Mouse (Mus musculus) lung, embryonic 16.5 days (tissue): ENCODE data around the gene Pip4k2b. TPM values are rescaled to one million over a fixed set of nuclear protein-coding genes. Genes with fewer than 3 reads are reported as not detected.

Source experiments
- ATAC-seq: fragments of 200-750 bp; cut with Nextera tagmentation; 2 replicates; pipeline ENCODE4 v1.8.0; 2017; ENCODE audit warnings: low read depth, mild to moderate bottlenecking, moderate library complexity
- H3K27ac ChIP-seq: fragments of 300-500 bp; sonication (generic); 2 replicates; pipeline ENCODE4 v1.5.1; 2014; ENCODE audit warnings: mild to moderate bottlenecking, control low read depth, low read length
- H3K27me3 ChIP-seq: fragments of 300-500 bp; sonication (generic); 2 replicates; pipeline ENCODE4 v1.6.1; 2014; ENCODE audit warnings: low read depth, low read length, mixed read lengths; ENCODE audit not compliant: control insufficient read depth, insufficient read depth
- H3K36me3 ChIP-seq: fragments of 300-500 bp; sonication (generic); 2 replicates; pipeline ENCODE4 v1.6.1; 2014; ENCODE audit warnings: low read length; ENCODE audit not compliant: control insufficient read depth, insufficient read depth
- H3K4me1 ChIP-seq: fragments of 300-500 bp; sonication (generic); replicated peaks from 2 replicates; pipeline ENCODE4 v1.6.1; 2014; ENCODE audit warnings: low read length, mixed read lengths; ENCODE audit not compliant: control insufficient read depth, insufficient read depth
- H3K4me2 ChIP-seq: fragments of 300-500 bp; sonication (generic); 2 replicates; pipeline ENCODE4 v1.6.1; 2014; ENCODE audit warnings: low read depth, low read length, control low read depth
- H3K4me3 ChIP-seq: fragments of 300-500 bp; sonication (generic); 2 replicates; pipeline ENCODE4 v1.5.1; 2014; ENCODE audit warnings: mild to moderate bottlenecking, low read length, control low read depth
- H3K9ac ChIP-seq: fragments of 300-500 bp; sonication (generic); 2 replicates; pipeline ENCODE4 v1.6.1; 2014; ENCODE audit warnings: low read length, control low read depth
- H3K9me3 ChIP-seq: fragments of 300-500 bp; sonication (generic); 2 replicates; pipeline ENCODE4 v1.6.1; 2016; ENCODE audit warnings: low read length; ENCODE audit not compliant: control insufficient read depth
- WGBS: fragments of 180-500 bp; shearing (Covaris S2); extraction: QIAGEN DNeasy Blood & Tissue Kit; methylation state at CpG from one replicate; pipeline ENCODE4 v1.1.7; 2014; 5-methylcytosine and 5-hydroxymethylcytosine counted together
- polyA plus RNA-seq: library from polyadenylated mRNA; unstranded; fragments of >200 nt; fragmentation: Nextera tagmentation; extraction: Ambion mirVana; gene quantifications from 2 replicates; pipeline ENCODE4 v1.2.1, GENCODE M21; 2015

The Pip4k2b gene
- polyA plus RNA-seq, 1 experiment from 2014 or later: 1.3 TPM

GRCm38 (mm10) chr11:97696669-97697068 lies 47.8 kb downstream of the Pip4k2b start:
- ATAC-seq: no peak
- no peak overlapping the region for H3K27ac ChIP-seq
- H3K27me3 ChIP-seq: no peaks in the 10 kb centered on the region
- 67% methylated on average over 8 of the region's 8 CpGs for WGBS
- H3K4me2 ChIP-seq: no peak overlapping the region
- H3K4me3 ChIP-seq: no peak overlapping the region
- H3K9me3 ChIP-seq: no peaks in the 10 kb centered on the region
- peaks cover 11% of the 10 kb centered on the region for H3K36me3 ChIP-seq
- H3K4me1 ChIP-seq: peaks cover 57% of the 10 kb centered on the region
- H3K9ac ChIP-seq: no peak overlapping the region

GRCm38 (mm10) chr11:97695712-97696401 lies 48.6 kb downstream of the Pip4k2b start:
- peak overlapping the region; percentile 45 for H3K4me2 ChIP-seq
- no peak for ATAC-seq
- no peaks in the 10 kb centered on the region for H3K27me3 ChIP-seq
- H3K9me3 ChIP-seq: no peaks in the 10 kb centered on the region
- peak overlapping the region; percentile 90 for H3K27ac ChIP-seq
- 0 out of 2 replicates have a peak overlapping the region, but pooled peaks have one; percentile 3 for H3K4me3 ChIP-seq
- WGBS: 42% methylated on average over 9 of the region's 9 CpGs
- H3K36me3 ChIP-seq: peaks cover 19% of the 10 kb centered on the region
- peaks cover 49% of the 10 kb centered on the region for H3K4me1 ChIP-seq
- no peak overlapping the region for H3K9ac ChIP-seq

GRCm38 (mm10) chr11:97694921-97695711 lies 49.4 kb downstream of the Pip4k2b start:
- H3K9me3 ChIP-seq: no peaks in the 10 kb centered on the region
- H3K4me2 ChIP-seq: peak overlapping the region; percentile 45
- peaks cover 47% of the 10 kb centered on the region for H3K4me1 ChIP-seq
- H3K36me3 ChIP-seq: peaks cover 25% of the 10 kb centered on the region
- peak overlapping the region; percentile 15; the same call in 1 of the 2 replicates for H3K4me3 ChIP-seq
- 0 out of 2 replicates have a peak overlapping the region, but pooled peaks have one; percentile 9 for H3K9ac ChIP-seq
- no peaks in the 10 kb centered on the region for H3K27me3 ChIP-seq
- peak; percentile 69 for ATAC-seq
- 40% methylated on average over 17 of the region's 17 CpGs for WGBS
- peak overlapping the region; percentile 90 for H3K27ac ChIP-seq

GRCm38 (mm10) chr11:97694435-97694834 lies 50.1 kb downstream of the Pip4k2b start:
- H3K27me3 ChIP-seq: no peaks in the 10 kb centered on the region
- peak overlapping the region; percentile 45 for H3K4me2 ChIP-seq
- no peak overlapping the region for H3K4me3 ChIP-seq
- WGBS: 74% methylated on average over 4 of the region's 4 CpGs
- H3K36me3 ChIP-seq: peaks cover 25% of the 10 kb centered on the region
- H3K9me3 ChIP-seq: no peaks in the 10 kb centered on the region
- H3K27ac ChIP-seq: peak overlapping the region; percentile 90
- no peak overlapping the region for H3K9ac ChIP-seq
- no peak for ATAC-seq
- peaks cover 47% of the 10 kb centered on the region for H3K4me1 ChIP-seq

GRCm38 (mm10) chr11:97689861-97690260 lies 54.6 kb downstream of the Pip4k2b start:
- no peak overlapping the region for H3K4me2 ChIP-seq
- H3K27me3 ChIP-seq: no peaks in the 10 kb centered on the region
- H3K4me3 ChIP-seq: no peak overlapping the region
- peaks cover 32% of the 10 kb centered on the region for H3K36me3 ChIP-seq
- no peak overlapping the region for H3K9ac ChIP-seq
- ATAC-seq: no peak
- WGBS: 27% methylated on average over 10 of the region's 10 CpGs
- H3K27ac ChIP-seq: no peak overlapping the region
- H3K4me1 ChIP-seq: peaks cover 33% of the 10 kb centered on the region
- H3K9me3 ChIP-seq: no peaks in the 10 kb centered on the region

- Histone ChIP-seq H3K27me3 (no peaks in the 10 kb centered on the region), H3K9me3 (no peaks in the 10 kb centered on the region), H3K27ac (no peak overlapping the region), H3K36me3 (peaks cover 25% of the 10 kb centered on the region), H3K4me3 (no peak overlapping the region; the same call in 1 of the 2 replicates), H3K4me2 (no peak overlapping the region), H3K9ac (peak overlapping the region; percentile 63), H3K4me1 (peaks cover 34% of the 10 kb centered on the region)
- no peak for ATAC-seq
- WGBS: 82% methylated on average over 3 of the region's 3 CpGs
Measured at GRCm38 (mm10) chr11:97687061-97687460, 57.4 kb downstream of the Pip4k2b start.

- Histone ChIP-seq H3K9me3 (no peaks in the 10 kb centered on the region), H3K27me3 (no peaks in the 10 kb centered on the region), H3K36me3 (peaks cover 23% of the 10 kb centered on the region), H3K4me1 (peaks cover 40% of the 10 kb centered on the region), H3K4me3 (peak overlapping the region; percentile 43), H3K27ac (peak overlapping the region; percentile 47; the same call in 1 of the 2 replicates), H3K4me2 (peak overlapping the region; percentile 70), H3K9ac (peak overlapping the region; percentile 63)
- 52% methylated on average over 11 of the region's 11 CpGs for WGBS
- ATAC-seq: no peak
Measured at GRCm38 (mm10) chr11:97686322-97686908, 58.1 kb downstream of the Pip4k2b start.

- H3K36me3 ChIP-seq: peaks cover 16% of the 10 kb centered on the region
- under 1% methylated on average over 43 of the region's 43 CpGs for WGBS
- H3K9ac ChIP-seq: peak within 1 kb of the TSS; percentile 63
- H3K4me2 ChIP-seq: peak within 1 kb of the TSS; percentile 70
- H3K27ac ChIP-seq: peak within 1 kb of the TSS; percentile 69
- H3K4me1 ChIP-seq: peaks cover 43% of the 10 kb centered on the region
- H3K27me3 ChIP-seq: no peaks in the 10 kb centered on the region
- H3K4me3 ChIP-seq: peak within 1 kb of the TSS; percentile 43
- ATAC-seq: peak; percentile 86
- H3K9me3 ChIP-seq: no peaks in the 10 kb centered on the region
Measured at GRCm38 (mm10) chr11:97685613-97686321, 58.7 kb downstream of the Pip4k2b start, which contains the start of gene Cisd3. Cisd3 (plus strand) TSS chr11:97685826.
